Mouse (Mus musculus) liver, embryonic 14.5 days (tissue): Measurements from ENCODE around the gene Pde11a. TPM values are rescaled to one million over a fixed set of nuclear protein-coding genes. Genes with fewer than 3 reads are reported as not detected.

ENCODE experiments used
- ATAC-seq: fragments of 200-750 bp; cut with Nextera tagmentation; 2 replicates; pipeline ENCODE4 v1.8.0; 2017; ENCODE audit warnings: moderate number of reproducible peaks, mild to moderate bottlenecking, moderate library complexity; ENCODE audit not compliant: insufficient read depth
- DNase-seq, 3 experiments: peaks; one replicate each; pipeline ENCODE4 v3.0.0-alpha.2; 2012 to 2013; ENCODE audit warnings: low read depth in 3 of 3, low spot score in 3 of 3
- H3K27ac ChIP-seq: fragments of 300-500 bp; sonication (generic); 2 replicates; pipeline ENCODE4 v1.5.1; 2014; ENCODE audit warnings: moderate library complexity, mild to moderate bottlenecking, control low read depth, inconsistent platforms
- H3K27me3 ChIP-seq: fragments of 300-500 bp; sonication (generic); 2 replicates; pipeline ENCODE4 v1.6.1; 2014; ENCODE audit warnings: mild to moderate bottlenecking, low read length, moderate library complexity; ENCODE audit not compliant: control insufficient read depth, insufficient read depth
- H3K36me3 ChIP-seq: fragments of 300-500 bp; sonication (generic); replicated peaks from 2 replicates; pipeline ENCODE4 v1.6.1; 2014; ENCODE audit warnings: low read depth; ENCODE audit not compliant: control insufficient read depth, insufficient read depth
- H3K4me1 ChIP-seq, 2 experiments: fragments of 200-500 bp in 1 of 2; fragments of 300-500 bp in 1 of 2; sonication (generic) in 1 of 2; replicated peaks; 2 replicates each; pipeline ENCODE4 v1.6.1; 2012 to 2014; ENCODE audit warnings: antibody characterized with exemption in 1 of 2, inconsistent platforms in 1 of 2, low read length in 1 of 2; ENCODE audit not compliant: control insufficient read depth in 2 of 2, insufficient read depth in 2 of 2
- H3K4me2 ChIP-seq: fragments of 300-500 bp; sonication (generic); 2 replicates; pipeline ENCODE4 v1.6.1; 2014; ENCODE audit warnings: low read depth, mild to moderate bottlenecking, control low read depth, moderate library complexity
- H3K4me3 ChIP-seq, 2 experiments: fragments of 200-500 bp in 1 of 2; fragments of 300-500 bp in 1 of 2; sonication (generic) in 1 of 2; 2 replicates each; pipeline ENCODE4 v1.5.1; 2012 to 2014; ENCODE audit warnings: low read depth in 2 of 2, low read length in 2 of 2, mild to moderate bottlenecking in 2 of 2, control low read depth in 1 of 2, inconsistent platforms in 1 of 2, moderate library complexity in 1 of 2; ENCODE audit not compliant: insufficient read depth in 1 of 2
- H3K9ac ChIP-seq: fragments of 300-500 bp; sonication (generic); replicated peaks from 2 replicates; pipeline ENCODE4 v1.6.1; 2014; ENCODE audit warnings: mild to moderate bottlenecking, control low read depth, moderate library complexity
- H3K9me3 ChIP-seq: fragments of 300-500 bp; sonication (generic); 2 replicates; pipeline ENCODE4 v1.6.1; 2016; ENCODE audit warnings: low read length, mixed read lengths; ENCODE audit not compliant: control insufficient read depth
- CTCF ChIP-seq: IDR thresholded peaks from 2 replicates; pipeline ENCODE4 v1.5.1; 2016; ENCODE audit warnings: antibody characterized with exemption, low read depth, control low read depth
- EP300 ChIP-seq: IDR thresholded peaks from 2 replicates; pipeline ENCODE4 v1.6.1; 2016; ENCODE audit warnings: antibody characterized with exemption, low read depth
- WGBS: fragments of 180-500 bp; shearing (Covaris S2); extraction: QIAGEN DNeasy Blood & Tissue Kit; methylation state at CpG from one replicate; pipeline ENCODE4 v1.1.7; 2014; ENCODE audit not compliant: insufficient replicate concordance; 5-methylcytosine and 5-hydroxymethylcytosine counted together
- polyA plus RNA-seq, 2 experiments: library from polyadenylated mRNA; depleted of rRNA in 1 of 2; stranded (reverse) in 1 of 2; unstranded in 1 of 2; fragments of >200 nt; fragmentation: Nextera tagmentation in 1 of 2; extraction: Ambion mirVana in 1 of 2; gene quantifications; 2 replicates each; pipeline versions ENCODE4 v1.2.1 to v1.2.3; 2012 to 2014

The Pde11a gene
- polyA plus RNA-seq, 2 experiments = 0.01 TPM; not detected in 1

DNA sequence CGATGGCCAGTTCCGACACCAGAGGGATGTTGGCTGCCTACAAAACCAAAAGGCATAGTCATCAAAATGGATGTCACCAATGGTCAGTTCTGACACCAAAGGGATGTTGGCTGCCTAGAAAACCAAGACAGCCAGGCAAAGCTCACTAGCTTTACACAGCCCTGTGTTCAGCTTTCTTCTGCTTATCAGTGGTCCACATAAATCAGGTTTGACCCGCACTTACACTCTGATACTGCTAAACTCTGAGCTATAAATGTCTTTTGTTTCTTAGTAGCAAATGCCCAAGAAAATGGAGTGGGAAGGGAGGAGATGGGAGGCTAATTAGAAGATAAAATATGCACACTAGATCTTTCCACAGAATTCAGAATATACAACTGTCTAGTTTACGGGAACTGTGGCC is 262.5 kb downstream of the Pde11a start:
- Histone ChIP-seq H3K27ac (no peak overlapping the region), H3K27me3 (no peaks in the 10 kb centered on the region), H3K9ac (no peak overlapping the region), H3K9me3 (no peaks in the 10 kb centered on the region), H3K4me3 (no peak overlapping the region), H3K4me1 (0 out of 4 replicates have a peak, but pooled peaks cover 0 to 1% of the 10 kb centered on the region in 2 experiments), H3K36me3 (no peaks in the 10 kb centered on the region), H3K4me2 (no peak overlapping the region)
- DNase-seq (no peak), ATAC-seq (no peak)
- TF ChIP-seq CTCF (no peak), EP300 (no peak)
- WGBS = 61% methylated on average over 4 of the region's 4 CpGs

GRCm38 (mm10) chr2:76073079-76073478 is 265.5 kb downstream of the Pde11a start:
- no peak for ATAC-seq

GRCm38 (mm10) chr2:76070432-76071306 is 267.9 kb downstream of the Pde11a start:
- Histone ChIP-seq H3K9ac (no peak overlapping the region), H3K4me2 (peak overlapping the region; percentile 57), H3K4me1 (no peaks in the 10 kb centered on the region), H3K27ac (no peak overlapping the region), H3K27me3 (no peaks in the 10 kb centered on the region), H3K9me3 (no peaks in the 10 kb centered on the region), H3K4me3 (peak overlapping the region; percentile 11 to 28; a peak in 3 of 4 replicates), H3K36me3 (no peaks in the 10 kb centered on the region)
- peak; percentile 15 to 32 (median 17) for DNase-seq
- 1% methylated on average over 19 of the region's 19 CpGs for WGBS
- peak; percentile 63; the same call in 1 of the 2 replicates for ATAC-seq
- TF ChIP-seq EP300 = no peak
- TF ChIP-seq CTCF = peak; percentile 48

More at GRCm38 (mm10) chr2:76073079-76073478, 265.5 kb downstream of the Pde11a start:
- Histone ChIP-seq H3K9me3 (no peaks in the 10 kb centered on the region), H3K4me1 (0 out of 4 replicates have a peak, but pooled peaks cover 0 to 1% of the 10 kb centered on the region in 2 experiments), H3K4me2 (no peak overlapping the region), H3K36me3 (no peaks in the 10 kb centered on the region), H3K27ac (no peak overlapping the region), H3K4me3 (no peak overlapping the region), H3K9ac (no peak overlapping the region), H3K27me3 (no peaks in the 10 kb centered on the region)
- TF ChIP-seq CTCF (no peak), EP300 (no peak)
- WGBS = 62% methylated on average over 6 of the region's 6 CpGs
- no peak for DNase-seq

- no peak overlapping the region for H3K4me2 ChIP-seq
- no peaks in the 10 kb centered on the region for H3K36me3 ChIP-seq
- H3K4me1 ChIP-seq = no peaks in the 10 kb centered on the region
- WGBS = 63% methylated on average over 13 of the region's 13 CpGs
- no peak overlapping the region for H3K4me3 ChIP-seq
- H3K9ac ChIP-seq = no peak overlapping the region
- no peaks in the 10 kb centered on the region for H3K27me3 ChIP-seq
- H3K9me3 ChIP-seq = no peaks in the 10 kb centered on the region
- no peak overlapping the region for H3K27ac ChIP-seq
- ATAC-seq (no peak), DNase-seq (no peak)
- TF ChIP-seq EP300 (no peak), CTCF (no peak)
Measured at GRCm38 (mm10) chr2:76069238-76069637, 269.3 kb downstream of the Pde11a start.

- ATAC-seq = no peak
- WGBS = 68% methylated on average over 10 of the region's 10 CpGs
Measured at GRCm38 (mm10) chr2:76068155-76068554, 270.4 kb downstream of the Pde11a start.

More at GRCm38 (mm10) chr2:76068155-76068554, 270.4 kb downstream of the Pde11a start:
- TF ChIP-seq CTCF = no peak
- no peak for TF ChIP-seq EP300
- Histone ChIP-seq H3K4me1 (no peaks in the 10 kb centered on the region), H3K4me2 (no peak overlapping the region), H3K27ac (no peak overlapping the region), H3K27me3 (no peaks in the 10 kb centered on the region), H3K4me3 (no peak overlapping the region), H3K9me3 (no peaks in the 10 kb centered on the region), H3K36me3 (no peaks in the 10 kb centered on the region), H3K9ac (no peak overlapping the region)
- DNase-seq = no peak
